8 mouse cellular contexts compared by ENCODE assay signal in genomic region chr11:78550168-78551058, GRCm38 (mm10). TPM values are rescaled to one million over a fixed set of nuclear protein-coding genes. Genes with fewer than 3 reads are reported as not detected.
A peak's percentile ranks its signal among the peaks of the same experiment; 100 is the strongest.
DNase-seq lines count a peak whose midpoint lies in the region; ATAC-seq and TF ChIP-seq lines count a peak whose summit lies in the region.

Gene Tmem97 (minus strand): TSS chr11:78550777.

- H3K4me3 ChIP-seq in G1E (ENCODE audit: low read depth, low read length) = peak within 1 kb of the TSS; percentile 81
- peak within 1 kb of the TSS; percentile 64 for H3K4me3 ChIP-seq in forebrain, embryonic 16.5 days (replicated peaks; ENCODE audit: low read length)
- peak within 1 kb of the TSS; percentile 89 for H3K4me3 ChIP-seq in layer of hippocampus, adult 2 months
- H3K4me3 ChIP-seq in lung, embryonic 14.5 days (ENCODE audit: low read depth, low read length) = peak within 1 kb of the TSS; percentile 68
- H3K4me3 ChIP-seq in olfactory bulb, adult 2 months (ENCODE audit: insufficient read depth, low read depth, low read length) = peak within 1 kb of the TSS; percentile 78
- peak within 1 kb of the TSS; percentile 83 for H3K4me3 ChIP-seq in thymus, adult 2 months (ENCODE audit: control insufficient read depth, insufficient read depth, low read length)

- peak; percentile 93 for TF ChIP-seq POLR2A in olfactory bulb, adult 2 months (IDR thresholded peaks at IDR 0.05; ENCODE audit: insufficient read depth, low read depth, low read length)
- peak; percentile 52; the same call in 1 of the 2 replicates for TF ChIP-seq POLR2A in thymus, adult 2 months (IDR thresholded peaks at IDR 0.05; ENCODE audit: control insufficient read depth, extremely low read depth, insufficient read depth, low read length, poor library complexity)

- TF ChIP-seq CTCF in G1E (IDR thresholded peaks at IDR 0.05; ENCODE audit: low read depth, low read length) = no peak
- peak; percentile 35; the same call in 1 of the 2 replicates for TF ChIP-seq CTCF in layer of hippocampus, adult 2 months (conservative IDR thresholded peaks at IDR 0.05)
- peak; percentile 37 for TF ChIP-seq CTCF in lung, embryonic 14.5 days (IDR thresholded peaks at IDR 0.05; ENCODE audit: low read depth)
- TF ChIP-seq CTCF in olfactory bulb, adult 2 months (IDR thresholded peaks at IDR 0.05; ENCODE audit: insufficient read depth, low read depth, low read length) = no peak
- TF ChIP-seq CTCF in thymus, adult 2 months (IDR thresholded peaks at IDR 0.05; ENCODE audit: borderline replicate concordance, control insufficient read depth, extremely low read depth, insufficient read depth, low read length, poor library complexity) = peak; percentile 45; the same call in 1 of the 2 replicates

- peak; percentile 96 for DNase-seq in G1E (ENCODE audit: low spot score)
- peak; percentile 94 to 96 for DNase-seq in cerebellum, adult 18-20 months
- DNase-seq in heart, postnatal 36 days = peak; percentile 90 to 91
- DNase-seq in layer of hippocampus, adult 2 months (ENCODE audit: low spot score in 2 of 2) = peak; percentile 93 to 98
- DNase-seq in lung, embryonic 14.5 days = peak; percentile 98
- peak; percentile 94 for DNase-seq in thymus, adult 2 months

- peak within 1 kb of the TSS; percentile 77 for H3K4me2 ChIP-seq in forebrain, embryonic 16.5 days (ENCODE audit: low read length)
- peak within 1 kb of the TSS; percentile 76 for H3K4me2 ChIP-seq in lung, embryonic 14.5 days

- under 1% methylated on average over 60 of the region's 60 CpGs for WGBS in forebrain, embryonic 16.5 days
- under 1% methylated on average over 60 of the region's 60 CpGs for WGBS in lung, embryonic 14.5 days
- under 1% methylated on average over 60 of the region's 60 CpGs for WGBS in olfactory bulb, adult 2 months
- WGBS in thymus, adult 2 months = under 1% methylated on average over 60 of the region's 60 CpGs

- H3K27ac ChIP-seq in forebrain, embryonic 16.5 days (ENCODE audit: low read length) = peak within 1 kb of the TSS; percentile 87
- H3K27ac ChIP-seq in layer of hippocampus, adult 2 months = peak within 1 kb of the TSS; percentile 85
- peak within 1 kb of the TSS; percentile 84 for H3K27ac ChIP-seq in lung, embryonic 14.5 days (ENCODE audit: low read depth)
- peak within 1 kb of the TSS; percentile 8; the same call in 1 of the 2 replicates for H3K27ac ChIP-seq in olfactory bulb, adult 2 months (ENCODE audit: insufficient read depth, low read depth, low read length)
- no peak within 1 kb of the TSS for H3K27ac ChIP-seq in thymus, adult 2 months (ENCODE audit: control insufficient read depth, insufficient read depth, low read length)

- H3K27me3 ChIP-seq in G1E (ENCODE audit: insufficient read depth, low read length) = no peaks in the 10 kb centered on the region
- H3K27me3 ChIP-seq in forebrain, embryonic 16.5 days (replicated peaks; ENCODE audit: control insufficient read depth, insufficient read depth, low read length) = no peaks in the 10 kb centered on the region
- no peaks in the 10 kb centered on the region for H3K27me3 ChIP-seq in lung, embryonic 14.5 days (ENCODE audit: insufficient read depth, low read length)
- no peaks in the 10 kb centered on the region for H3K27me3 ChIP-seq in thymus, adult 2 months (ENCODE audit: control insufficient read depth, insufficient read depth, low read length)

- intact Hi-C loops in heart, postnatal 36 days (cut with DNase I) = loop anchor here (10.0 kb wide), 1 partner anchor 404 kb away; no protein-coding TSS in a partner anchor

- H3K9ac ChIP-seq in forebrain, embryonic 16.5 days (replicated peaks; ENCODE audit: low read depth, low read length) = peak within 1 kb of the TSS; percentile 64
- H3K9ac ChIP-seq in lung, embryonic 14.5 days = peak within 1 kb of the TSS; percentile 78

- peaks cover 16% of the 10 kb centered on the region for H3K9me3 ChIP-seq in G1E (replicated peaks)
- 0 out of 2 replicates have a peak, but pooled peaks cover 3% of the 10 kb centered on the region for H3K9me3 ChIP-seq in forebrain, embryonic 16.5 days (ENCODE audit: control insufficient read depth, low read length)
- H3K9me3 ChIP-seq in lung, embryonic 14.5 days (ENCODE audit: low read depth, low read length) = no peaks in the 10 kb centered on the region

- peak; percentile 99 for ATAC-seq in G1E (ENCODE audit: extremely low read depth, insufficient number of reproducible peaks, low FRiP score, poor library complexity, severe bottlenecking)
- peak; percentile 100 for ATAC-seq in forebrain, embryonic 16.5 days
- peak; percentile 100 for ATAC-seq in lung, embryonic 14.5 days (ENCODE audit: insufficient read depth)

- peaks cover 26% of the 10 kb centered on the region for H3K36me3 ChIP-seq in G1E (replicated peaks)
- no peaks in the 10 kb centered on the region for H3K36me3 ChIP-seq in forebrain, embryonic 16.5 days (ENCODE audit: control insufficient read depth, insufficient read depth)
- peaks cover 10% of the 10 kb centered on the region; the same call in 1 of the 2 replicates for H3K36me3 ChIP-seq in lung, embryonic 14.5 days (ENCODE audit: insufficient read depth)
- no peaks in the 10 kb centered on the region for H3K36me3 ChIP-seq in thymus, adult 2 months (ENCODE audit: control insufficient read depth, insufficient read depth, low read length)

- H3K4me1 ChIP-seq in G1E (ENCODE audit: insufficient read depth, low read depth, low read length) = peaks cover 42% of the 10 kb centered on the region
- H3K4me1 ChIP-seq in forebrain, embryonic 16.5 days (replicated peaks; ENCODE audit: control insufficient read depth, insufficient read depth, low read length) = peaks cover 15% of the 10 kb centered on the region
- peaks cover 5% of the 10 kb centered on the region for H3K4me1 ChIP-seq in lung, embryonic 14.5 days (ENCODE audit: insufficient read depth)
- no peaks in the 10 kb centered on the region for H3K4me1 ChIP-seq in olfactory bulb, adult 2 months (ENCODE audit: control insufficient read depth, insufficient read depth, low read length)
- peaks cover 14% of the 10 kb centered on the region for H3K4me1 ChIP-seq in thymus, adult 2 months (replicated peaks; ENCODE audit: control insufficient read depth, insufficient read depth, low read length)

RNA-seq across cellular contexts. Expression of gene Tmem97, which starts in this region (rescaled TPM):
- total RNA-seq in G1E (2014; fragmentation: Nextera tagmentation) (54.8 and 65.1 TPM in 2 replicates), G1E (2017) (67.8 and 70.1 TPM in 2 replicates)
- 30.4 and 30.8 TPM in 2 replicates for polyA plus RNA-seq in G1E (2012)
- 31.1 and 34.9 TPM in 2 replicates for polyA plus RNA-seq in forebrain, embryonic 16.5 days (2015; fragmentation: Nextera tagmentation; extraction: Ambion mirVana)
- 1 to 10 TPM; 4.8 to 5.1 TPM for total RNA-seq in heart, postnatal 36 days (2021)
- total RNA-seq in layer of hippocampus, adult 2 months (2021) = 10 to 100 TPM; 10.6 to 12.2 TPM
- 102 and 108 TPM in 2 replicates for polyA plus RNA-seq in lung, embryonic 14.5 days (2014; fragmentation: Nextera tagmentation; extraction: Ambion mirVana)
- not detected in 2 replicates for polyA plus RNA-seq in olfactory bulb, adult 2 months (2012; ENCODE audit: insufficient read depth, insufficient read length, low replicate concordance, missing spikeins)
- polyA plus RNA-seq in thymus, adult 2 months (2012; rRNA removed) = 20.6 and 21.6 TPM in 2 replicates

Comparison
In these comparisons a context has a peak if more than half of its experiments do, and no peak if none do; other contexts are left out.
1. RNA of gene Tmem97 (total RNA-seq): 54.8 to 70.1 TPM in G1E; 10.6 to 12.2 TPM in layer of hippocampus, adult 2 months and 4.8 to 5.1 TPM in heart, postnatal 36 days; every median in the first group is over 4 times any median in the second.
2. RNA of gene Tmem97 (polyA plus RNA-seq): 102 to 108 TPM in lung, embryonic 14.5 days, 31.1 to 34.9 TPM in forebrain, embryonic 16.5 days, 30.4 to 30.8 TPM in G1E and 20.6 to 21.6 TPM in thymus, adult 2 months; not detected in olfactory bulb, adult 2 months; every median in the first group is over 10 times any median in the second.
3. CTCF ChIP-seq: peak in layer of hippocampus, adult 2 months (single experiment), lung, embryonic 14.5 days (single experiment) and thymus, adult 2 months (single experiment); none in G1E (single experiment) and olfactory bulb, adult 2 months (single experiment).
4. Peak in every context shown above with its lines, with median percentiles within 50 percentile points of each other: ATAC-seq, DNase-seq and H3K4me3 ChIP-seq.